Mouse (Mus musculus) kidney, adult 18-20 months (tissue): Measurements from ENCODE around the gene Hpf1.

Source experiments
- DNase-seq: peaks from one replicate; pipeline ENCODE4 v3.0.0; 2021

Gene Hpf1

DNA sequence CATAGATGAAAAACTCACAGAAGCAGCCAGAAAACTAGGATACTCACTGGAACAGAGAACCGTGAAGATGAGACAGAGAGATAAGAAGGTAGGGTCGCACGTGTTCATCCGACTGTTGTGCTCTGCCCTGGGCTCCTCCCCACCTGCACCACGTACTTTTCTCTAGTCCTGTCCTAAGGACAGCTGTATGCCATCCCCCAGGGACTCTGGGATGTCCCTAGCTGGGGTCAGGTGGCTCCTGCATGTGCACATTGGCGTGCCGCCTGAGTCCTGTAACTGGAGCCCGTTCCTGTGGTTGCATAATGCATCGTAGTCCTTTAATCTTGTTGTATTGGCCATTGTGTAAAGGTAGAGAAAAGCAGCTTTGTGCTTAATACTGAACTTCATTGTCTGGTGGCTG, 9.9 kb downstream of the Hpf1 start:
- DNase-seq = no peak

DNA sequence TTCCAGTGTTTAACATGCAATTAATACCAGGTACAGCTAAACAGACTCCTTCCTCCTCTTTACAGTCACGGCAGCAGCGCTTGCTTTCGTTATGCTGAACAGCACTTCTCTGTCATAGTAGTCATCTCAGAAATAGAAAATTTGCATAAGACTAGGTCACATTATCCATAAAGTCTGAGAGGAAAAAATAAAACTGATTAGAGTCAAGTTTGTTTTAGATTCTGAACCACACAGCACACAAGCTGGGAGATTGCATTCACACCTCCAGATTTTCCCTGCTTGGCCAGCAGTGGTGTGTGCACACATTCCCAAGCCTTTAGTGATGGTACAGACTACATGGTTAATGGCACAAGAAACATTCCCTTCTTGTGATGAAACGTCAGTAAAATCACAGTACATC, 21.9 kb downstream of the Hpf1 start:
- DNase-seq = no peak

DNA sequence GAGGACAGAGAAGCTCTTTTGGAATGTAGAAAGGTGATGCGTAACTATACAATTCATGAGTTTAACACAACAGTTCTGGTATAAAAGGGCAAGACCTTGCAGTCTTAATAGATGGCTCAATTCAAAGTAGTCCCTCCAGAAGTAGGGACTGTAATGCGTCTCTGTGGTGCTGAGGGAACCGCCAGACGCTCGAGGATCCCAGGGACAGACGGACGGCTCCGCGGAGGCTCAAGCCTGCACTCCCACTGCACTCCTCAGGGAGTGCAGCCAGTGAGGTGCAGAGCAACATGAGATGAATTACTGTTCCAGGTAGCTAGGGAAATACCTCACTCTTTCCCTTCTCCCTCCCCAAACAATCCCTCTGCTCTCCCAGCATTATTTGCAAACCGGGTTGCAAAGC, 22.3 kb downstream of the Hpf1 start:
- no peak for DNase-seq

DNA sequence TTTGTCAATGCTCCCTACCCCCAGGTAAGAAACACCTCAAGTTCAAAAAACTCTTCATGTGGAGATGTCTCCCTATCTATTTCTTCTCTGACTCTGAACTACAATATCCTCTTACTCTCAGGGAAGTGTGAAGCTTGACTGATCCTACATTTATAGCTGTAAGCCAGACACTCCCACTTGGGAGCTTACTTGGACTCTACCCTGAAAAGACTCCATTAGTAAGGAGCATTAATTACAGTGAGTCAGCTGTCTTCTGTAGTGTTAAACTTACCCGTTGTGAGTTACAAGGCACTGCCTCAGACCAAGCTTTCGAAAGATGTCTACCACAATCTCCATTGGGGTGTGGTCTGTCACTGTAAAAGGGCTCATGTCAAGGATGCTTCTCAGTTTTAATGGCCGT, 28.9 kb downstream of the Hpf1 start:
- no peak for DNase-seq

DNA sequence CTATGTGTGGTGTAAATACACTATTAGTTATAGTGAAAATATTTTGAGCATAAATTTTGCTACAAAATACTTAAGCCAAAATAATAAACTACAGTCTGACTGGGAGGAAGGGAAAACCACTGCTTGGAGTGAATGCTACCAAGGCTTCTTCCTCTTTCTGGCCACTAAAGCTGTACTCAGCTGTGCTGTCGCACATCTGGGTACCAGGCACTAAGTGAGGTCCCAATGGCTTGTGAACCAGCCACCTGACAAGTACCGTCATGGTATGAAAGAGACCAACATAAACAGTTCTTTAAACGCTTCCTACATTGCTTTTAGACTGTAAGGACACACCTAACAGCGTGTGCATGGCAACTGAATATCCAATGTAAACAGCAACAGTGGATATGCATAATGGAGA, 30.0 kb downstream of the Hpf1 start:
- no peak for DNase-seq

DNA sequence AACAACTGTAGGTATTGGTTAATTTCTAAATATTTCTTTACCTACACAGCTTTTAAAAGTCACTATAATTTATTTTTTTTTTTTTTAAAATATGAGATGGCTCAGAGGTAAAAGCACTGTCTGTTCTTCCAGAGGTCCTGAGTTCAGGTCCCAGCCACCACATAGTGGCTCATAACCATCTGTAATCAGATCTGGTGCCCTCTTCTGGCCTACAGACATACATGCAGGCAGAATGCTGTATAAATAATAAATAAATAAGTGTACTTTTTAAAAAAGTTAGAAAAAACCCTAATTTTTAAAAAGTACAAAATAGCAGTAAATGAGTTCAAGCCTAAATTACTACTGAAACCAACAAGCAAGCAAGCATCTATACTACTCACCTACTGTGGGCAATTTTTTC, 43.4 kb downstream of the Hpf1 start:
- DNase-seq = no peak

DNA sequence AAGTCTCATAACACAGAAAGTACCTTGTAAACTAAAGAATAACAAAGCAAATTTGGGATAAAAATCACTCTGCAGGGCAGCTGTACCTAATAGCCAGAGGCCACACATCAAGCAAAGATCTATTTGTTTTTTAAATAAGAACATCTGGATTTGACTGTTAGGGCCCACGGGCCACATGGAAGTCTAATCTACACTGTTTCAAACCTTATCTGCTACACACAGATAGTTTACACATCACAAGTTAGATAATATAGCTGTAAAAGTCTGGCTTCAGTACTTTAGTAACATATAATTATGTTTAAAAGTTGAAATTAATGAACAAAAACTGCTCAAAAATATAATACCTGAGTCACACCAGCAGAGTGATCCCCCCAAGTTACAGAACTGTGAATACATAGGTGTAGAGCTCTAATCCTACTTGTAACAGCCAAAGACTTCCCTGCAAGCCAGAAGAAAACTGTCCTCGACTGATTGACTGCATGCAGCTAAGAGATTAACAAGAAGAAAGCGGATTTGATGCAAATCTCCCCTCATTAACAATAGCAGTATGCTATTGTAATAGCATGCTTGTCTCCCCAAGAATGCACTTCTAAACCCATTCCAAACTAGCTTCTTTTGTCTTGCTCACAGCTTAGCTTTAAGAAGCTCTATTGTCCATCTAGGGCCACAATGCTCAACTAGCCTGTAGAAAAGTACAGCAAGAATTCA, 48.7 kb downstream of the Hpf1 start:
- DNase-seq = no peak

DNA sequence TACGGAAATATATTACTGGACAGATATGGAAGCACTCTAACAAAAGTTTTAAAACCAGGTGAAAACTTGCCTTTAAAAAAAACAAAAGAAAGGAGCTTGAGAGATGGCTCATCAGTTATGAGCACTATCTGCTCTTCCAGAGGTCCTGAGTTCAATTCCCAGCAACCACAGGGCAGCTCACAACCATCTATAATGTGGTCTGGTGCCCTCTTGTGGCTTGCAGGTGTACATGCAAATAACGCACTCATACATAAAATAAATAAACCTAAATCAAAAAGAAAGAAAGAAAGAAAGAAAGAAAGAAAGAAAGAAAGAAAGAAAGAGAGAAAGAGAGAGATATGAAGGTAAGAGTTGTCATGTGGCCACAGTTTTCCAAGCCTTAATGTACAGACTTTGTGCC, 52.6 kb downstream of the Hpf1 start:
- no peak for DNase-seq

DNA sequence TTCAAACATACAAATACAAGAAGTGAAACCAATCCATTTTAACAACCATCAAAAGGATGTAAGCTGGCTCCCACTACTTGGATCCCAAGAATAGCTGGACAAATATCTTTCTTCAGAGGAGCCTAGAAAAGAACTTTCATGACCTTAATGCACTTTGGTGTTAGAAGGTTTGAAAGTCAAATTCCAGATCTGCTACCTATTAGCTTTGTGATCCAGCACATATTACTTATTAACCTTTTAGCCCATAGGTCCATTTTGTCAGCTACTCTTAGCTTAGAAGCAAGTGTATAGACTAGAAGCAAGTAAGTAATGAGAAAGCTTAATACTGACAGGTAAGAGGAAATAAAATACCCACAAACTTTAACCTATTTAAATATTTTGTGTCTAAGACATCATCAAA, 57.3 kb downstream of the Hpf1 start:
- no peak for DNase-seq

DNA sequence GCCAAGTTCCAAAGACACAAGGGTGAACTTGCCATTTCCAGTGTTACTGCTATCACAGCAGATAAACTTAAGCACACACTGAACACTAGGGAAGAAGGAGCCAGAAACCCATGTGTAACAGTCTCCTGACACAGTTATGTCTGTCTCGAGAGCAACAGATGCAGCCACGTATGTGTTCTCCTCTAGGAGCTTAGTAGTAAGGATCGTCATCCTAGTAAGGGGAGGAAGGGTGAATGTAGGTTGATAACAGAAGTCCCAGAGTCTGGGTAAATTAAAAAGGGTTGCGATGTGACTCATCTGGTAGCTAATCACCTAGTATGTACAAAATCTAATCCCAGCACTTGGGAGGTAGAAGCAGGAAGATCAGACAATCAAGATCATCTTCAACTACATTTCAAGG, 59.6 kb downstream of the Hpf1 start:
- no peak for DNase-seq

DNA sequence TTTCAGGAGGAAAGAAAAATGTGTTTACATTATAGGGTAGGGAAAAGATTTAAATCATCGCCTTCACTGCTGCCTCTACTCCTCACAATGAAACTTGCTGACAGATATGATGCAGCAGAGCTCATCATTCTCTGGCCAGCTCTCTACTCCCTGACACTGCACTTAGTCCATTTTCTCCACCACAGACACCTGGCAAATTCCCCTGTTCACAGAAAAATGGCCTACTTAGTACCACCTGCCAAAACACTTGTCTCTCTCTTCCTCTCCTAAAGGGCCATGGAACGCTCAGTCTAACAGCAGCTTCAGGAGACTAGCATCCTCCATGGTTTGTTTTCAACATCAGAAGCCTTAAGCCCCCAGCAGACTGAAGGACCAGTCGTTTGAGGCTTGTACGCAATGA, 61.1 kb downstream of the Hpf1 start:
- DNase-seq = no peak

DNA sequence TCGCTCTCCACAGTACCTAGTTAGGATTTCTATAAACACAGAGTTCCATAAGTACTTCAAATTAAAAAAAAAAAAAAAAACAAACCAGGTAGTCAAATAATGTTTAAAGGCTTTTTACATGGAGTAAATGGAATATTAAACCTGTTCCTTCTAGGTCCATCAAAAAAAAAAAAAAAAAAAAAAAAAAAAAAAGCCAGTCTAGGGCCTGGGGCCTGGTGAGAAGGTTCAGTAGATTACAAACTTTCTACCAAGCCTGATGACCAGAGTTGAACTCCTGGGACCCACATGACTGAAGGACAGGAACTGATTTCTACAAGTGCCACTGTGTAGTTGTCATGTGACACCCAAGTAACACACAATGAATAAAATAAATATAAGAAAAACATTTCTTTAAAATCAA, 61.5 kb downstream of the Hpf1 start:
- no peak for DNase-seq

DNA sequence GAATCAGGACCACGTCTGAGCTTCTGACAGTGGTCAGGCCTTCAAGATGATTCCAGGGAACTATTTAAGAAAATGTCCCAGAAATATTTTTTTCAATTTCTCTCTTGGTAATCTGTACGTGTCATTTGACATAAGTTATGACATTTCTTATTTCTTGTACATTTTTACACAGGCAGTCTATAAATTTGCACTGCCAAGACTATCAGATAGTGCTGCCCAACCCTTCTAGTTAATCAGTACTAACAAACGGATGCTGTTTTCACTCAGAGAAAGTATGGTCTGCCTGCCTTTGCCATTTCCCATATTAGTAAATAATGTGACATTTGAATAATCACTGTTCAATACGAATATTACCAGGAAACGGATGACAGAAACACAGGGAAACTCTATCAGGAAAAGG, 62.6 kb downstream of the Hpf1 start:
- DNase-seq = no peak

DNA sequence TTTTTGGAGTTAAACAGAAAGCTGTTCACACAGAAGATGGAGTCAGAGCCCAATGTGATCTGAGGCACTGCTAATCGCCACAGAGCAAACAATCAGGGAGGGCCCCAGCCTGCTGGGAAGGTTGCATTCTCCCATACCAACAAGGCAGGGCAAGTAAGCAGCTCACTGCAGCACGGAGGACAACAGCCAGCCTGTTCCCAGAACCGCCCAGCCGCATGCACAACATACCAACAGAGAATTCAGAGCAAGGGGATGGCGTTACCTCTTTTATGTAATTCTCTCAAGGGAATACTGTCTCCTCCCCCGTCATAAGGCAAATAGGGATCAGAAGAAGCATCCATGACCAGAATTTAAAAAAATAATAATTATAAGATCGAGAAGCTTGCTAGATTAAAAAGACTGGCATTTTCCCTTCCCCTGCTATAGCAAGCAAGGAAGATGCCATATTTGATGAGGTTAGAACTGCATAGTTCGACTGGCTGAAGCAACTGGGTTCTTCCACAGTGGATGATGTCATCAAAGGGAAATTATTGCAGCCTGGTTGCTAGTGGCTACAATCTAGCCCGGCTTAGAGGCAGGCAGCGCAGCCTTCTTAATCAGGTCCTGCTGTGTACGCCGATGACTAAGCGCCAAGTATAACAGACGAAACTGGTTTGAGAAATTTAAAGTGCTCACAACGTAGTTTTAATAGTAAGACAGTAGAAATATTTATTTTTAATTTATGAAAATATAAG, 64.2 kb downstream of the Hpf1 start:
- peak; percentile 37 for DNase-seq

DNA sequence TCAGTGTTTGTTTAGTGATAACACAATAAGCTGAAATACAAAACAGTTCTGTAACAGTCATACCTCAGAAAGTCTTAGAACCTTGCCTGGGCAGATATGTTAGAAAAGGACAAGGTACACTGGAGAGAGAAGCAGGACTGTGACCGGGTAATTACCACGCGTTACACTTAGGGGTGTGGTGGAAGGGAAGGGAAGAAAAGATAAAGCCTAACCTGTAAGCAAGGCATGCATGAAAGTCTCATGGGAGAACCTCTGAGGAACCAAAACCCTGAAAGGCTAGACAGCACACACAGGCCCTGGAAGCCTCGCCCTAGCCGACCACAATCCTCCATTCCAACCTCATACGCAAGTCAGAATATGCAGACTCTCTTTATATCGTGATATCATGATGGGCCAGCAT, 66.6 kb downstream of the Hpf1 start:
- DNase-seq = no peak
